Mouse (Mus musculus) B cell, adult (primary cell): ENCODE data around the gene Tcf15. TPM values are rescaled to one million over a fixed set of nuclear protein-coding genes. Genes with fewer than 3 reads are reported as not detected.

Experiments
- total RNA-seq: library from RNA; stranded (reverse); gene quantifications from 4 replicates; pipeline ENCODE4 v1.2.4, GENCODE M21; 2023; ENCODE audit not compliant: inconsistent age

The Tcf15 gene
- not detected in 4 replicates for total RNA-seq

DNA sequence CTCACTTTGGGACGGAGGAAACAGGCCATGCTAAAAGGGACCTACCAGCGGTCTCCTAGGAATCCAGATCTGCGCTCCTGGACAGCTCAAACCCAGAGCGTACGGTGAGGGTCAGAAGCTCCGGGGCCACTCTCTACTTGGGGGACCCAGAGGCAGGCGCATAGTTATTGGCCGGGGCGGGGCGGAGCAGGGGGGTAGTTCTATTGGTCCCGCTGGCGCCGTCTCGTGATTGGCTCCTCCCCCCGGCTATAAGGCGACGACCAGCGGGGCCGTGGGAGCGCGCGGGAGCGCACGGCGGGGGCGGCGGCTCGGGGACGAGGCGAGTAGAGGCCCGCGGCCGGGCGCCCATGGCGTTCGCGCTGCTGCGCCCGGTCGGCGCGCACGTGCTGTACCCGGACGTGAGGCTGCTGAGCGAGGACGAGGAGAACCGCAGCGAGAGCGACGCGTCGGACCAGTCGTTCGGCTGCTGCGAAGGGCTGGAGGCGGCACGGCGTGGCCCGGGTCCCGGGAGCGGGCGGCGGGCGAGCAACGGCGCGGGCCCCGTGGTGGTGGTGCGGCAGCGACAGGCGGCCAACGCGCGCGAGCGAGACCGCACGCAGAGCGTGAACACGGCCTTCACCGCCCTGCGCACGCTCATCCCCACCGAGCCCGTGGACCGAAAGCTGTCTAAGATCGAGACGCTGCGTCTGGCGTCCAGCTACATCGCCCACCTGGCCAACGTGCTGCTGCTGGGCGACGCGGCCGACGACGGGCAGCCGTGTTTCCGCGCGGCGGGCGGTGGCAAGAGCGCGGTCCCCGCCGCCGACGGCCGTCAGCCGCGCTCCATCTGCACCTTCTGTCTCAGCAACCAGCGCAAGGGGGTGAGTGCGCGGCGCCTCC lies at the start of gene Tcf15:
TSS of gene Tcf15 (plus strand) at position 283 of the 879 bp plus-strand sequence.

DNA sequence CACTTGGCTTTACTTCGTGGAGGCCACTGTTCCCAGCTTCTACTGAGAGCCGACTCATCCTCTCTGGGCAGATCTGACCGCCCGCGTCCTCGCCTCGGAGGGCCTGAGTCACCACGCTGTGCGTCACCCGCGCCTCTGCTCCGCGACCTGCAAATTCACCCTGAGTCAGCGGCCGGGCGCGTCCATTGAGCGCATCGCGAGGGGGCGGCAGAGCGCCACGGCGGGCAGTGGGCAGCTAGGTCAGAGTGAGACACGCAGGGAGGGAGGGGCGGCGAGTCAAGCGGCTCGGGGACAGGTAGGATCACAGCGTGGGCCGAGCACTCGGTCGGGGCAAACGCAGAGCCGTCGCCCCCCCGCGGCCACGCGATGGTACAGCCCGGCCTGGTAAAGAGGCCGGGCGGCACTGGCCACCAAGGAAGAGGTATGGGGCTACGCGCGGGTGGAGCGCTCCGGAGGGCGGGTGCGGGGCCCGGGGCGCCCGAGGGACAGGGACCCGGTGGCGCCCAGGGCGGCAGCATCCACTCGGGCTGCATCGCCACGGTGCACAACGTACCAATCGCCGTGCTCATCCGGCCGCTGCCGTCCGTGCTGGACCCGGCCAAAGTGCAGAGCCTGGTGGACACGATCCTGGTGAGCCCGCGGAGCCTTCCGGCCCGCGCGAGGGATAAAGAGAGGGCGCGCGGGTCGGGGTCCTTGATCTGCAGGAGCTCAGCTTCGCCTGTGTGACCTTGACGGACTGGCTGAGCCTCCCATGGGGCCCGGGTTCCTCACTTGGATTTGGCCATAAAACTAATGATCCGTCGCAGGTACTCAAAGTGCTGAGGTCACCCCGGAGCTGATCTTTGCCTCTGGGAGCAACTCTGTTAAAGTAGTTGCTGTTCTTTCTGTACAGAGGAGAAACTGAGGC lies 37.8 kb upstream of the Tcf15 start, which contains the start of gene Srxn1:
TSS of gene Srxn1 (plus strand) at position 199 of the 907 bp plus-strand sequence.

Other genes with a start within 250 kb of the Tcf15 start
- not detected in 4 replicates for gene Angpt4, start 232.4 kb upstream of the Tcf15 start, total RNA-seq
- 4.6 to 5.5 TPM (median 4.9 TPM) in 4 replicates for gene Fam110a, start 163.3 kb upstream of the Tcf15 start, total RNA-seq
- gene Slc52a3, start 147.1 kb upstream of the Tcf15 start, total RNA-seq: 1.6 to 2.6 TPM (median 2.1 TPM) in 4 replicates
- not detected in 4 replicates for gene Scrt2, start 62.0 kb upstream of the Tcf15 start, total RNA-seq
- gene Srxn1, start 38.0 kb upstream of the Tcf15 start, total RNA-seq: 0.18 TPM in 1 of 4 replicates, not detected in the others
- gene Csnk2a1, start 83.3 kb downstream of the Tcf15 start, total RNA-seq: 116 to 131 TPM (median 124 TPM) in 4 replicates
- gene Tbc1d20, start 150.3 kb downstream of the Tcf15 start, total RNA-seq: 71.6 to 89.0 TPM (median 76.0 TPM) in 4 replicates
- 180 to 202 TPM (median 196 TPM) in 4 replicates for gene Rbck1, start 189.1 kb downstream of the Tcf15 start, total RNA-seq
- 3.1 to 4.9 TPM (median 3.5 TPM) in 4 replicates for gene Trib3, start 200.5 kb downstream of the Tcf15 start, total RNA-seq
- not detected in 4 replicates for gene Nrsn2, start 233.1 kb downstream of the Tcf15 start, total RNA-seq